Mouse (Mus musculus) 3134 (cell line): ENCODE data around the gene Mptx1.
"Not testable (repeated sequence)": the region's sequence is repeated elsewhere in the genome, so short reads cannot be mapped to it uniquely, and the experiment has no call there.

Experiments used
- DNase-seq: peaks from one replicate; pipeline ENCODE4 v3.0.0-alpha.2; 2011; ENCODE audit warnings: low spot score; ENCODE audit not compliant: insufficient read length; ENCODE audit errors: extremely low read depth

The Mptx1 gene

DNA sequence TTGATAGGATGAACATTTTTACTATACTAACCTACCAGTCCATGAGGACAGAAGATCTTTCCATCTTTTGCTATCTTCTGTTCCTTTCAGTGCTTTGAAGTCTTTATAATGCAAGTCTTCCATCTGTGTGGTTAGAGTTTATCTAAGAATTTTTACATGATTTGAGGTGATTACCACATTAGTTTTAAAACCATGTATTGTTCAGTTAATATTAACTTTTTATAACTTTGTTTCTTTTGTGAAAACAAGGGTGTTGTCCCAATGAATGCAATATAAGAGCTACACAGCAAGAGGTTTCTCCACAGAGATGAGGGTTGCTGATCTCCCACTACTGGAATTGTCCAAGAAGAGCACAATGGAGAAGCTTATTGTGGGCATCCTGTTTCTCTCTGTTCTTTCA, at the start of gene Mptx1:
Gene Mptx1, plus strand, starts transcription at position 301 of the 400 bp plus-strand sequence.
- DNase-seq: no peak

DNA sequence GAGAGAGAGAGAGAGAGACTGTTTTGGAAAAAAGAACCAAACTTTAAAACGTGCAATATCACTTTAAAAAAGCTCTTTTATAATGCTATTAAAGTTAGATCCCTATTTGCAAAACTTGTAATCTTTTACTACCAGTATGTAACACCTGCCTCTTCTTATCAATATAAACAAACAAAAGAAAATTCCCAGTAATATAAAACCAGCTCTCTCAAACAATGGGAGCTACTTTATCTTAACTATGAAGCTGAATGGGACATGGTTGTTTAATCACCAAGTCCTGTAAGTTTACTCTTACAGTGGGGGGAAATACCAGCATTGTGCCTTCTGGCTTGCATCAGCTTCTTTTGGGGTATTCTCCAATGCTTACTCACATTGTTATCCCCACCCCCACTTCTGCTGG, 27.2 kb upstream of the Mptx1 start:
- DNase-seq: no peak

DNA sequence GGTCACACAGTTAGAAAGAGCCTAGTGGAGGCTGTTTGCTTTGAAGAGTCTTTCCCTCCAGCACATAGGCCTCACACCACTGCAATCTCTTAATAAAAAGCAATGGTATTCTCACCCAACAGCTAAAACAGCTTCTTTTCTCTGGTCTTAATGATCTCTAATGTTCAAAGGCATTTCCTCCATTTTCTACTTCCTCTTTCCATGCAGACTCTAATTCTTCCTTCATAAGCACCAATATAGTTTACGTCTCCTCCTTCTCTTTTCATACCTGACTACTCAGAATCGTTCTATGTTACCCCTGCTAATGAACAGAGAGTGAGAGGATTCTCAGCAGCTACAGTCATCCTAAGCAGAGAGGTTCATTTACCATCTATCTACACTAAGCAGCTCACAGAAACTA, 13.0 kb upstream of the Mptx1 start:
- DNase-seq: no peak

DNA sequence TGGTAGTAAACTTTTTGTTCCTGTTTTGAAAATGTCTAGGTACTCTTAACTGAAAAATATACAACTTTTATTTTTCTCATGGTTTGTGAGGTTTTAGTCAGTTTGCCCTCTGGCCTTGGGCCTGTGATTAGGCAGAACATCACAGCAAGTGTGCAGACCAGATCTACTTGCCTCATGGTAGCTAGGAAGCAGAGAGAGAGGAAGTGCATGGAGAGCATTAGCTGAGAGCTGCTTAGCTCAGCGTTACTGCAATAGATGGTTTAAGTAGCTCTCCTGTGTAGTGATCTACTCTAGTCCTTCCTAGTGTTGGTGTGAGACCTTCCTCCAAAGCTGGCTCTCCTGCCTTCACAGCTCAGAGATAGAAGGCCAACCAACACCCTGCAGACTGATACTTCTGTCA, 23.3 kb downstream of the Mptx1 start:
- DNase-seq: not testable (repeated sequence)

DNA sequence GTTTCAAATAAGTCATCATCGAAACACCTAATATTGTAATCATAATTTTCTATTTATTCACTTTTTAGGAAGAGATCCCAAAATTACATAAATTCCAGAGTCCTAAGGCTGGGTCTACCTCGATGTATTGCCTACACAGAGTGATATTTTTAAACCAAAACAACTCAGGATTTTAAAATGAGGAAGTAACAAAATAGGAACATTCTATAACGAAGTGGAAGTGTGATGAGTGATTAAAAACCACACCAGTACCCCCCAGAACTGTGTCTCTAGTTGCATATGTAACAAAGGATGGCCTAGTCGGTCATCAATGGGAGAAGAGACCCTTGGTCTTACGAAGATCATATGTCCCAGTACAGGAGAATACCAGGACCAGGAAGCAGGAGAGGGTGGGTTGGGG, 24.3 kb downstream of the Mptx1 start:
- DNase-seq: no peak

DNA sequence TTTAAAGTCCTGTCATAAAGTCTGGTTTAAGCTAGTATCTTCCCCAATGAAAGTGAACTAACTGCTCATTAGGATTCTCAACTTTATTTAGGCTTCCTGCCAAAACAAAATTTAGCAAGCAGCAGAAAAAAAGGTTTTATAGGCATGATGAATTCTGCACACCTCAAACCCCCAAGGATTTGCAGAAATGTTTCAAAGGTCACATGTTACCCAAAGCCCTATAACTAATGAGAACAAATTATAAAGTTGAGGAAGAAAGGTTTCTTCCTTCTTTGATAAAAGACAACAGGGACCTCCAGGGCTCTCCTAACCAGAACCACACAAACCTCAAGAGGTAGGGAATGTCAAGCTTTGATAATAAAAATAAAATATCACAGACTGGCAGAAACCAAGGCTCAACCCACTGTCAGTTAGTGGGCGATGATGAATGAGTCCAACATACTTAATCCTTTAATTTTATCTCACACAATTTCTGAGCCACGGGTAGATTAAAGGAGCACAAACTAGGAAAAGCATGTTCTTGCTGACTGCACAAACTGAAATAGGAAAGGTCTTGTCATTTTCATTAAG, 34.6 kb downstream of the Mptx1 start, which contains the start of gene Olfr417:
Gene Olfr417, plus strand, starts transcription at position 241 of the 570 bp plus-strand sequence.
- no peak for DNase-seq

DNA sequence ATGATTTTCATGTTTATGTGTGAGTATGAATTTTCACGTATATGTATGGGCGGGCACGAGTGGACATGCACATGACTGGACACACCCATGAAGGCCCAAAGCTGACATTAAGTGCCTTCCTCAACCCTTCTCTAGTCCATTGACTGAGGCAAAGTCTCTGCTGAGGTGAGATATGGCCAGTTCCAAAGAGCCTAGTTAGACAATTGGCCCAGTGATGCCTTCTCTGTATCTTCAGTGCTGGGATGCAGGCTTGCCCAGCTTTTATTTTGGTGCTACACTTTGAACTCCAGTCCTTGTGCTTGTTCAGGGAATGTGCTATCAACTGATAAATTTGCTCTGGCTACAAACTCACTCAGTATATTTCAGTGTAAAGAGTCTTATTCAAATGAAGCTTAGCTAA, 43.5 kb downstream of the Mptx1 start:
- DNase-seq: no peak
